Mouse (Mus musculus): ENCODE data around the gene 9130213A22Rik. TPM values are rescaled to one million over a fixed set of nuclear protein-coding genes. Genes with fewer than 3 reads are reported as not detected.
A peak's percentile ranks its signal among the peaks of the same experiment; 100 is the strongest.

The 9130213A22Rik gene
- polyA plus RNA-seq, 1 experiment, result 0.74 TPM

DNA sequence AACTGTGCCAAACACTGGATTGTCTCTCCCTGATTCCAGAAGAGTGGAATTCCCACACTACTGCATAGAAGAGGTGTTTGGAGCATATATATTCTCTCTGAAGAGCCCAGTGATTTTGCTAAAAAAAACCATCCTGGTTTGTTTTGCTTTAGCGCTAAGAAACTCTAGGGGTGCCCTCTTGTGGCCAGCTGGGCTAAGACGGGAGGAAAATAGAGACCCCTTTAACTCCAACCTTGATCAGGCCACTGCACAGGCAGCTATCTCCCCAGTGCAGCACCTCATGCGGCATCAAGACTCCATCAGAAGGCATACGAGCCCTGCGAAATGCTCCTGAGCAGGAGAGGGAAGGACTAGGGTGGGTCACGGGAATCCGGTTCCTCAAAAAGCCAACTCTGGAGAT, 28.1 kb upstream of the 9130213A22Rik start:
- no peak overlapping the region for H3K27ac ChIP-seq (ENCODE audit: insufficient read depth, low read depth, low read length)
- TF ChIP-seq POLR2A (IDR thresholded peaks at IDR 0.05; ENCODE audit: low read depth, low read length), result no peak
- peak; percentile 55 for TF ChIP-seq CTCF (conservative IDR thresholded peaks at IDR 0.05; ENCODE audit: insufficient read depth, insufficient read length, low read depth, low read length)
- H3K4me3 ChIP-seq (ENCODE audit: insufficient read depth, low read depth, low read length), result no peak overlapping the region
- no peaks in the 10 kb centered on the region for H3K36me3 ChIP-seq (ENCODE audit: control insufficient read depth, insufficient read depth, low read length)
- no peaks in the 10 kb centered on the region for H3K4me1 ChIP-seq (ENCODE audit: control insufficient read depth, insufficient read depth, low read length)
- peak; percentile 67 for DNase-seq
- no peaks in the 10 kb centered on the region for H3K27me3 ChIP-seq (replicated peaks; ENCODE audit: control insufficient read depth, insufficient read depth, low read length)
- WGBS, result 6% methylated on average over 7 of the region's 7 CpGs

- no peak overlapping the region for H3K27ac ChIP-seq (ENCODE audit: insufficient read depth, low read depth, low read length)
- H3K4me1 ChIP-seq (ENCODE audit: control insufficient read depth, insufficient read depth, low read length), result no peaks in the 10 kb centered on the region
- no peaks in the 10 kb centered on the region for H3K36me3 ChIP-seq (ENCODE audit: control insufficient read depth, insufficient read depth, low read length)
- TF ChIP-seq POLR2A (IDR thresholded peaks at IDR 0.05; ENCODE audit: low read depth, low read length) (no peak), CTCF (conservative IDR thresholded peaks at IDR 0.05; ENCODE audit: insufficient read depth, insufficient read length, low read depth, low read length) (no peak)
- H3K4me3 ChIP-seq (ENCODE audit: insufficient read depth, low read depth, low read length), result no peak overlapping the region
- H3K27me3 ChIP-seq (replicated peaks; ENCODE audit: control insufficient read depth, insufficient read depth, low read length), result no peaks in the 10 kb centered on the region
- whole genome bisulfite sequencing, result 78% methylated on average over 6 of the region's 6 CpGs
- DNase-seq, result no peak
Observed at GRCm38 (mm10) chr11:69149728-69150127, 27.3 kb upstream of the 9130213A22Rik start.

GRCm38 (mm10) chr11:69148451-69148960, 26.1 kb upstream of the 9130213A22Rik start:
- no peak overlapping the region for H3K27ac ChIP-seq (ENCODE audit: insufficient read depth, low read depth, low read length)
- WGBS, result 94% methylated on average over 5 of the region's 5 CpGs
- no peak for DNase-seq
- no peaks in the 10 kb centered on the region for H3K4me1 ChIP-seq (ENCODE audit: control insufficient read depth, insufficient read depth, low read length)
- H3K27me3 ChIP-seq (replicated peaks; ENCODE audit: control insufficient read depth, insufficient read depth, low read length), result no peaks in the 10 kb centered on the region
- no peak overlapping the region for H3K4me3 ChIP-seq (ENCODE audit: insufficient read depth, low read depth, low read length)
- TF ChIP-seq POLR2A (IDR thresholded peaks at IDR 0.05; ENCODE audit: low read depth, low read length), result no peak
- no peak for TF ChIP-seq CTCF (conservative IDR thresholded peaks at IDR 0.05; ENCODE audit: insufficient read depth, insufficient read length, low read depth, low read length)
- no peaks in the 10 kb centered on the region for H3K36me3 ChIP-seq (ENCODE audit: control insufficient read depth, insufficient read depth, low read length)

DNA sequence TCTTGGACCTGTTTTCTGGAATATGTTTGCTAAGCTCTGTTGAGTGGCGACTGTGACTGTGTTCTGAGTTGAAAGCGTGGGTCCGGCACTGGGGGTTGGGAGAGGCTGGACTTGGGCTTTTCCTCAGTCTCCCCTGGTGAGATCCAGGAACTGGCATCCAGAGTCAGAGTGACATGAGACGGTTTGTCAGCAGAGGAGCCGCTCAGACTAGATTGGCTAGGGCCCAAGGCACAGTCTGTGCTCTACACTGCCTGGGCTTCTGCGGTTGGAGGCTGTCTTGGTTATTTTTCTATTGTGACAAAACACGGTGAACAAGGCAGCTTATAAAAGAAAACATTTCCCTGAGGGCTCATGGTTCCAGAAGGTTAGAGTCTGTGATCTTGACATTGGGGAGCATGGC, 25.2 kb upstream of the 9130213A22Rik start:
- no peaks in the 10 kb centered on the region for H3K27me3 ChIP-seq (replicated peaks; ENCODE audit: control insufficient read depth, insufficient read depth, low read length)
- no peak overlapping the region for H3K27ac ChIP-seq (ENCODE audit: insufficient read depth, low read depth, low read length)
- no peaks in the 10 kb centered on the region for H3K4me1 ChIP-seq (ENCODE audit: control insufficient read depth, insufficient read depth, low read length)
- H3K4me3 ChIP-seq (ENCODE audit: insufficient read depth, low read depth, low read length), result no peak overlapping the region
- WGBS, result 69% methylated on average over 7 of the region's 7 CpGs
- H3K36me3 ChIP-seq (ENCODE audit: control insufficient read depth, insufficient read depth, low read length), result no peaks in the 10 kb centered on the region
- DNase-seq, result no peak
- TF ChIP-seq POLR2A (IDR thresholded peaks at IDR 0.05; ENCODE audit: low read depth, low read length), result no peak
- no peak for TF ChIP-seq CTCF (conservative IDR thresholded peaks at IDR 0.05; ENCODE audit: insufficient read depth, insufficient read length, low read depth, low read length)

- Histone ChIP-seq H3K36me3 (ENCODE audit: control insufficient read depth, insufficient read depth, low read length) (no peaks in the 10 kb centered on the region), H3K4me1 (ENCODE audit: control insufficient read depth, insufficient read depth, low read length) (no peaks in the 10 kb centered on the region; the same call in 1 of the 2 replicates), H3K27ac (ENCODE audit: insufficient read depth, low read depth, low read length) (no peak overlapping the region), H3K4me3 (ENCODE audit: insufficient read depth, low read depth, low read length) (no peak overlapping the region), H3K27me3 (replicated peaks; ENCODE audit: control insufficient read depth, insufficient read depth, low read length) (no peaks in the 10 kb centered on the region)
- no peak for TF ChIP-seq POLR2A (IDR thresholded peaks at IDR 0.05; ENCODE audit: low read depth, low read length)
- TF ChIP-seq CTCF (conservative IDR thresholded peaks at IDR 0.05; ENCODE audit: insufficient read depth, insufficient read length, low read depth, low read length), result no peak
- WGBS, result 96% methylated on average over 6 of the region's 6 CpGs
- DNase-seq, result no peak
Observed at GRCm38 (mm10) chr11:69135361-69135760, 13.0 kb upstream of the 9130213A22Rik start.

DNA sequence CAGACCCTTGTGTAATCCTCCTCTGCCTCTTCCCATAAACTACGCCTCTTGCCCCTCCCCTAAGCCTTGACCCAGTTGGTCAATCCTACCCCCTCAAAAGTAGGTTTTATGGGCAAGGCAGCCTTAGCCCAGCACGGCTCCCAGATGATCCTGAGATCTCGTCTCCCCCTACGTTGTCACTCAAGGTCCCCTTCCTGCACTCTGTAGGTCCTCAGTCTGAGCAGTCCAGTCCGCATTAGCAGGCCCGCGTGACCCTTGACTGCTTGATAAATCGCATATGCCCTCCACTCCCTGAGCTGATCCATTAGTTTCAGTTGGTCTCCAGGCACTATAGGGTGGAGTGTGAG, 12.2 kb upstream of the 9130213A22Rik start:
- Histone ChIP-seq H3K4me3 (ENCODE audit: insufficient read depth, low read depth, low read length) (peak overlapping the region; percentile 45; the same call in 1 of the 2 replicates), H3K4me1 (ENCODE audit: control insufficient read depth, insufficient read depth, low read length) (no peaks in the 10 kb centered on the region; the same call in 1 of the 2 replicates), H3K36me3 (ENCODE audit: control insufficient read depth, insufficient read depth, low read length) (no peaks in the 10 kb centered on the region), H3K27me3 (replicated peaks; ENCODE audit: control insufficient read depth, insufficient read depth, low read length) (no peaks in the 10 kb centered on the region), H3K27ac (ENCODE audit: insufficient read depth, low read depth, low read length) (no peak overlapping the region)
- 56% methylated on average over 8 of the region's 8 CpGs for WGBS
- DNase-seq, result no peak
- TF ChIP-seq POLR2A (IDR thresholded peaks at IDR 0.05; ENCODE audit: low read depth, low read length), result no peak
- TF ChIP-seq CTCF (conservative IDR thresholded peaks at IDR 0.05; ENCODE audit: insufficient read depth, insufficient read length, low read depth, low read length), result no peak

DNA sequence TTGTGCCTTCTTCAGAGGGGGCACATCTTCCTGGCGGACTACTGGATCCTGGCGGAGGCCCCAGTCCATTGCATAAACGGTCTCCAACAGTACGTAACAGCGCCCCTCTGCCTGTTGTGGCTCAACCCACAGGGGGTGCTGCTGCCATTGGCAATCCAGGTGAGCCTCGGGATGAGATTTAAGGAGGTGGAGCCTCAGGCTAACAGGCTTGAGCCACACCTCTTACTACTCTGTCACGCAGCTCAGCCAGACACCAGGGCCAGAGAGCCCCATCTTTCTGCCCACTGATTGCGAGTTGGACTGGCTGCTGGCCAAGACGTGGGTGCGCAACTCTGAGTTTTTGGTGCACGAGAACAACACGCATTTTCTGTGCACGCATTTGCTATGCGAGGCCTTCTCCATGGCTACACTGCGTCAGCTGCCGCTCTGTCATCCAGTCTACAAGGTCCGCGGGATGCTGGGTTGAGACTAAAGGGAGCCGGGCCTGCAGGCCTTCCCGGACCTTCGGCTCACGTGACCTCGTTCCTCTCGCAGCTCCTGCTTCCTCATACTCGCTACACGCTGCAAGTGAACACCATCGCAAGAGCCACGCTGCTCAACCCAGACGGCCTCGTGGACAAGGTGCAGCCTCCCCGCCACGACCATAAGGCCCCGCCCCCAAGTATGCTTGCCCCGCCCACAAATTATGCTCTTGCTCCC, 11.7 kb upstream of the 9130213A22Rik start:
- Histone ChIP-seq H3K27me3 (replicated peaks; ENCODE audit: control insufficient read depth, insufficient read depth, low read length) (no peaks in the 10 kb centered on the region), H3K4me1 (ENCODE audit: control insufficient read depth, insufficient read depth, low read length) (no peaks in the 10 kb centered on the region; the same call in 1 of the 2 replicates), H3K27ac (ENCODE audit: insufficient read depth, low read depth, low read length) (no peak overlapping the region), H3K36me3 (ENCODE audit: control insufficient read depth, insufficient read depth, low read length) (no peaks in the 10 kb centered on the region), H3K4me3 (ENCODE audit: insufficient read depth, low read depth, low read length) (peak overlapping the region; percentile 45)
- peak; percentile 44 for DNase-seq
- 5% methylated on average over 34 of the region's 34 CpGs for WGBS
- peak; percentile 40 for TF ChIP-seq CTCF (conservative IDR thresholded peaks at IDR 0.05; ENCODE audit: insufficient read depth, insufficient read length, low read depth, low read length)
- no peak for TF ChIP-seq POLR2A (IDR thresholded peaks at IDR 0.05; ENCODE audit: low read depth, low read length)
